Mouse (Mus musculus): ENCODE measurements at regions not wholly inside any gene's neighbourhood (a gene's known extent, or its start where the extent isn't known, plus 50 kb on each side); places are given as distances from the start of the nearest gene placed in this dataset.

DNA sequence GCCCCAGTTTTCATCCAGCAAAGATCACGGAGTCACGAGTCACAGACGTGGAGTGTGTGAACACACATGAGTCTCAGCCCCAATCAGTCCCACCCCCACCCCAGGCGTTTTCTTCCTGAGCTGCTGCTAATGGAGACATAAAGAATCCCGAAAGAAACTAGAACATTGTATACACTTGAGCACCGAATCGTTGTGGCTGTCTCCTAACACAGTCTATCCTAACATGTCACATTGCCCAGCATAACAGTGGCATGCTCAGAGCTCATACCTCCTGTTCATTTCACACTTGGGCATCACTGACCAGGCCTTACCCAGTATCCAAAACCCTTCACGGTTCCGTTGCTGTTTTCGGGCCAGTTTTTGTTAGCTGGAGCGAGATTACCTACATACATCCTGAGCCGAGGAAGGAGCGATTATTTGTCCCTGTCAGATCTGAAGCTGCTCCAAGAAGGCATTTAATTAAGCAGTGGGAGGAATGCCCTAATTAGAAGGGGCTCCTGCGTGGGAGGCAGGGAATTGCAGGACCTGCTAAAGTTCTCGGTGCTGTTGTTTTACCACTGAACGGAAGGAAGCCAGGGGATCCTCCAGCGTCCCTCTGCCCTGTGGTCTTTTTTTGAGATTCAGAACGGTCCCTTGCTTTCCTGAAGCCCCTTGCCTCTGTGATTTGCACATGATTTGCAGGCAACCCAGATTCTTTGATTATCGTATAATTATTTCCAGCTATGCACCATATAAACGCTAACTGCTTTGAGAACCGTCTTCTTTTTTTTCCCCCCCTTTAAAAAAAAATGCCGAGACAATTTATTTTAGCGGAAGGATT lies 53.4 kb upstream of the Nap1l1 start:
- DNase-seq, result no peak

DNA sequence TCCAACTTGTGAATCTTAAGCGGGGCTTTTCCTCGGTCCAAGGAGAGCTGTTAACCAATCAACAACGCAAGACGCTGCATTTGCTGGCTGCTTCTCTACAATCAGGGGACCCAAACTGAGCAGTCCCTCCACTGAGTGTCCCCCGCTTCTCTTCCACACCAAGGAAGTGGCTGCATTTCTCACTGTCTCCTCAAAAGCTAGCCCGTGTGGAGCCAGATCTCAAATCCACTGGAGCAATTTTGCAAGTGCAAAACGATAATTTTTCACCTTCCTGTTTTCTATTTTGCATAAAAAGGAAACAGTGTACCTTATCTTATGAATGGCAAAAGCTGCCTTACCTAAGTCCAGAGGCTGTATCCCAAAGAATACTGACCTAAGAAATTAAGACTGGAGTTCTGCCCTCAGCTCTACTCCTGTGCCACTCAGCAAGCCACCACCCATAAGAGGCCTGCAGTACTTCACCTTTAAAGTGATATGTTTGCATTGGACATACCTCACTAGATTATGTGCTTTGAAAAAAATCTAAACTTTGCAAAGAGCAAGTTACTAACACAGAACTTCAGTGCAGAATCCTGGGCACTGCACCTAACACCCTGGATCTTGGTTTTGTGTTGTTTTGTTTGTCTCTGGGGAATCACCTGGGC lies 52.7 kb upstream of the Nap1l1 start:
- DNase-seq, result no peak

DNA sequence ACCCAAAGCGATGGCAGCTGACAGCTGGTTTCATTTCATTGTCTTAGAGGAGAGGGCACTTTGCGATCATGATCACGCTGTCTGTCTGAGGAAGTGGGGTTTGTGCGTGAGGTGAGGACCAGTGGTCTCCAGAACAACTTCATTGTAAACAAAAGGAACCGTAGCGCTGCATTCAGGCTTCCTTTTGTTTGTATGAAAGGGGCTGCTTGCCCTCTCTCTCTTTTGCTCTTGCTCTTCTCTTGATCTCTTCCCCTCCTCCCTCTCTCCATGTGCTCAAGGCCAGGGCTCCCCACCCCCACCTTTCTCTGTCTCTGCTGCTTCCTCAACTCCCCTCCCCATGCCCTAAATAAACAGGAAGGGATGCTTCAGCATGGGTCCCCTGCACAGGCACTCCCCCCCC lies 51.0 kb upstream of the Nap1l1 start:
- no peak for DNase-seq

DNA sequence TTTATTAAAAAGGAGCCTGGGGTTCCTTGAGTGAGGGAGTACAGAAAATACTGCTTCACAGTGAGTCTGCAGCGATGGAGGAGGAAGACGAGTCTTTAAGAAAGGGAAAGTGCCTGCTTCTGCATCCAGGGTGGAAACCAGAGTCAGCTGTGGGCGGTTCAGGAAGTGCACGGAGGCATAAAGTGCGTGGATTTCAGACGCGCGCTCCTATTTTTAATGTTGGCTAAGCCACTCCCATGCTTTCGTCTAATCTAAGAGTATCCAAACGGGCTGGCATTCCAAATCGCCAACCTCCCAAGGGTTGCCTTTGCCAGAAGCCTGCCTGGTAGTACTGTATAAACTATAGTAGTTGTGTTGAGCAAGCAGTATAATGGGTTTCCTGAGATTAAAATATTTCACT lies 50.4 kb upstream of the Nap1l1 start:
- peak; percentile 52 for DNase-seq
